In the genomic region with DNA sequence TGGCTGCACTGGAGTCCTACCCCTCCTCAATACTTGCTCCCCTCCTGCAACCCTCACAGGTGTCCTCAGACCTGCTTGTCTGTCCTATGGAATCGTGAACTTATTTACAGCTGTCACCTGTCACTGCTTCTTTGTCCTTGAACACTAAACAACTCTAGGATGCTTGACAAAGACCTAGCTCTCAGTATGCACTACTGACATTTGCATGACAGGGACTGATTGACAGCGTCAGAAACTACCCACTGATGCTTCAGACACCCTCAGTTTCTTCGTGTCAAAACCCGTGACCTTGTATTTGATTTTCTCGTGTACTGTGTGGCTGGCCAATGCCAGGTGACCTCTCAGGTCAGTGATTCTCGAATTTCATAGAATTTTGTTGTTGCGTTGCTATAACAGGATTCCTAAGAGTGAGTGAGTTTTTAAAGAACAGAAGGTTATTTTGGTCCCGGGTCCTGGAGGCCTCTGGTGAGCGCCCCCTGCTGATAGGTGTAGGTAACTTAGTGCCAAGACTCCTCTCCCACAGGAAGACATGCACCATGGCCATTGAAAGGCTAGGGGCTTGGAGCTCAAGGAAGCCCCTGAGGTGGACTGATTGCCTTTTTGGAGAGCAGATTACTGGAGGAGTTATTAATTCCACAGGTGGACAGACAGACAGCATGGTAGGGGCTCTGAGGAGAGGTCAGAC, we compare ENCODE assay signal across 10 mouse cellular contexts. TPM values are rescaled to one million over a fixed set of nuclear protein-coding genes. Genes with fewer than 3 reads are reported as not detected.
A peak's percentile ranks its signal among the peaks of the same experiment; 100 is the strongest.
DNase-seq lines count a peak whose midpoint lies in the region; ATAC-seq and TF ChIP-seq lines count a peak whose summit lies in the region.
"Had no signal": no experiment of that assay in that cellular context is flagged by ENCODE, and none has a peak within 500 bp of the region (broad histone marks: within the 10 kb centered on the region; RNA-seq: fewer than 3 reads in every experiment).

No protein-coding gene starts in this region.

- DNase-seq in heart, postnatal 36 days: peak; percentile 24 to 25
- DNase-seq in heart, postnatal 25 days (ENCODE audit: low spot score): no peak
- DNase-seq in testis, postnatal 14 days (ENCODE audit: low spot score): no peak
- DNase-seq in lung, adult 2 months: no peak
- DNase-seq in right cerebral cortex, postnatal 4 days: no peak
- DNase-seq in cerebellum, adult 8-10 months: no peak

- no peaks in the 10 kb centered on the region for H3K36me3 ChIP-seq in testis, adult 2 months (ENCODE audit: control insufficient read depth, insufficient read depth, low read length)
- H3K36me3 ChIP-seq: embryonic facial prominence, embryonic 13.5 days; heart, embryonic 12.5 days had no signal

- H3K4me1 ChIP-seq in testis, adult 2 months (ENCODE audit: control insufficient read depth, insufficient read depth, low read length): peaks cover 3% of the 10 kb centered on the region; the same call in 1 of the 2 replicates
- no peaks in the 10 kb centered on the region for H3K4me1 ChIP-seq in lung, adult 2 months (ENCODE audit: control insufficient read depth, insufficient read depth, low read length)

- ATAC-seq in megakaryocyte, adult 5-6 weeks (ENCODE audit: poor library complexity, severe bottlenecking): no peak

- no peak overlapping the region for H3K4me3 ChIP-seq in testis, adult 2 months (ENCODE audit: control insufficient read depth, low read depth, low read length)
- H3K4me3 ChIP-seq in lung, adult 2 months (replicated peaks; ENCODE audit: extremely low read depth, low read depth, low read length): no peak overlapping the region
- H3K4me3 ChIP-seq: embryonic facial prominence, embryonic 13.5 days; heart, embryonic 12.5 days had no signal

- TF ChIP-seq CTCF in testis, adult 2 months (IDR thresholded peaks at IDR 0.05; ENCODE audit: control insufficient read depth, insufficient read depth, insufficient replicate concordance, low read depth, low read length): peak; percentile 30; the same call in 1 of the 2 replicates
- TF ChIP-seq CTCF in lung, adult 2 months (IDR thresholded peaks at IDR 0.05; ENCODE audit: insufficient read depth, low read length): peak; percentile 40

- no peaks in the 10 kb centered on the region for H3K27me3 ChIP-seq in testis, adult 2 months (ENCODE audit: control insufficient read depth, insufficient read depth, low read length)

- WGBS in lung, adult 2 months: 67% methylated on average over 9 of the region's 9 CpGs

- no peak overlapping the region for H3K27ac ChIP-seq in testis, adult 2 months (ENCODE audit: control insufficient read depth, insufficient read depth, low read depth, low read length)
- H3K27ac ChIP-seq: embryonic facial prominence, embryonic 13.5 days had no signal

- intact Hi-C loops in heart, postnatal 36 days (cut with DNase I): loop anchor here (10.0 kb wide), 1 partner anchor 475 kb away; no protein-coding TSS in a partner anchor
- intact Hi-C loops in heart, postnatal 25 days (cut with DNase I): no loop called here

- TF ChIP-seq POLR2A in testis, adult 2 months (IDR thresholded peaks at IDR 0.05; ENCODE audit: control insufficient read depth, low read depth, low read length): no peak
- TF ChIP-seq POLR2A in lung, adult 2 months (IDR thresholded peaks at IDR 0.05; ENCODE audit: borderline replicate concordance, extremely low read depth, low read depth, low read length): no peak

RNA-seq across cellular contexts. Expression of gene Slc45a1, which starts 8.1 kb away (rescaled TPM):
- not detected for total RNA-seq in heart, postnatal 36 days (2021)
- total RNA-seq in heart, postnatal 25 days (2021): not detected
- 0.37 and 0.42 TPM in 2 replicates for polyA plus RNA-seq in testis, adult 2 months (2012; rRNA removed)
- 0.05 TPM in 1 of 2 replicates, not detected in the other for polyA plus RNA-seq in lung, adult 2 months (2012; rRNA removed)
- not detected in 2 replicates for total RNA-seq in megakaryocyte, adult 5-6 weeks (2015)
- not detected in 2 replicates for total RNA-seq in megakaryocyte, adult 5-6 weeks (2017)
- polyA plus RNA-seq: heart, embryonic 12.5 days had no signal

Comparison
In these comparisons a context has a peak if more than half of its experiments do, and no peak if none do; other contexts are left out.
1. DNase-seq: peak in heart, postnatal 36 days (2 of 2); none in heart, postnatal 25 days (single experiment), testis, postnatal 14 days (single experiment), lung, adult 2 months (single experiment), right cerebral cortex, postnatal 4 days (single experiment) and cerebellum, adult 8-10 months (single experiment).